Mouse (Mus musculus): ENCODE data around the gene Ccdc155.

DNA sequence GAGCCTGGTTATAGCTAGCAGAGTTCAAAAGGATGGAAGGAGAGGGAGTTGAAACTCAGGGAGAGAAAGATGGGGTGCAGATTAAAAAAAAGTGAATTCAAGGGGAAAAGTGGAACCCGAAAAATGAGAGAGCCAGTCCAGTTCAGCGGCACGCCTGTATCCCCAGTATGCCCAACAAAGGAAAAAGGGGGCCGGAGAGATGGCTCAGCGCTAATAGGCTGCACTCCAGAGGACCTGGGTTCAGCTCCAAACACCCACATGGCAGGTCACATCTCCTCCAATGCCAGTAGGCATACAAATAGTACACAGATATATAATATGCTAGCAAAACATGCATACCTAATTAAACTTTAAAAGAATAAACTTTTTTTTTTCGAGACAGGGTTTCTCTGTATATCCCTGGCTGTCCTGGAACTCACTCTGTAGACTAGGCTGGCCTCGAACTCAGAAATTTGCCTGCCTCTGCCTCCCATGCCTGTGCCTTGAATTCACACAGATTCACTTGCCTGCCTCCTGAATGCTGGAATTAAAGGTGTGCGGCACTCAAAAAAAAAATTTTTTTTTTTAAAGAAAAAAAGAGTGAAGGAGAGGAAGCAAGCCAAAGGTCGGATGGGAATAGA lies 41.6 kb downstream of the Ccdc155 start:
- TF ChIP-seq CTCF (IDR thresholded peaks at IDR 0.05; ENCODE audit: low read depth, low read length): no peak
- no peak for TF ChIP-seq GATA1 (IDR thresholded peaks at IDR 0.05; ENCODE audit: borderline replicate concordance, low read length)
- TF ChIP-seq TAL1 (conservative IDR thresholded peaks at IDR 0.05; ENCODE audit: low read depth, low read length): no peak
- no peak for TF ChIP-seq POLR2AphosphoS5 (IDR thresholded peaks at IDR 0.05; ENCODE audit: insufficient replicate concordance, low read depth, low read length)
